Mouse (Mus musculus): ENCODE measurements around the gene Tert.

- no peak for TF ChIP-seq CHD1 (IDR thresholded peaks at IDR 0.05; ENCODE audit: low read depth, low read length)
- no peak for TF ChIP-seq CTCF (conservative IDR thresholded peaks at IDR 0.05 in 1 of 2, IDR thresholded peaks at IDR 0.05 in 1 of 2; ENCODE audit: low read depth in 2 of 2, low read length in 2 of 2)
- TF ChIP-seq ETS1 (conservative IDR thresholded peaks at IDR 0.05; ENCODE audit: low read depth, low read length), result no peak
- TF ChIP-seq HCFC1 (IDR thresholded peaks at IDR 0.05; ENCODE audit: low read depth, low read length), result no peak
Measured at GRCm38 (mm10) chr13:73683682-73684081, 57.0 kb downstream of the Tert start.
